Comparison of ENCODE assay signal across 17 mouse cellular contexts in genomic region chr16:55420876-55421568, GRCm38 (mm10).
DNase-seq lines count a peak whose midpoint lies in the region; ATAC-seq and TF ChIP-seq lines count a peak whose summit lies in the region.
"Had no signal": no experiment of that assay in that cellular context is flagged by ENCODE, and none has a peak within 500 bp of the region (broad histone marks: within the 10 kb centered on the region; RNA-seq: fewer than 3 reads in every experiment).

No protein-coding gene starts in this region.

- no peak for ATAC-seq in kidney, embryonic 15.5 days (replicated peaks; ENCODE audit: low FRiP score)
- ATAC-seq in embryonic facial prominence, embryonic 14.5 days (ENCODE audit: low read depth) = no peak

- DNase-seq in kidney, adult 8-10 months = no peak
- peak; percentile 9 for DNase-seq in adipocyte (ENCODE audit: low spot score)
- peak; percentile 23 for DNase-seq in embryonic facial prominence, embryonic 14.5 days (ENCODE audit: low spot score)
- DNase-seq in limb, embryonic 10.5 days (ENCODE audit: low spot score) = no peak
- DNase-seq in layer of hippocampus, adult 2 months (ENCODE audit: low spot score in 2 of 2) = no peak
- no peak for DNase-seq in urinary bladder, postnatal 10 days (ENCODE audit: low spot score)
- no peak for DNase-seq in cerebellum, postnatal 10 days
- DNase-seq: adrenal gland, postnatal 36 days; B cell, adult 2 months; cerebellum, postnatal 14 days; gastrocnemius, postnatal 25 days; kidney, adult 11 months; lung, adult 18-20 months; right cerebral cortex, adult 18-20 months had no signal

- no peak overlapping the region for H3K4me3 ChIP-seq in kidney, embryonic 15.5 days (replicated peaks)
- no peak overlapping the region for H3K4me3 ChIP-seq in embryonic facial prominence, embryonic 14.5 days (ENCODE audit: low read depth, low read length)
- no peak overlapping the region for H3K4me3 ChIP-seq in limb, embryonic 10.5 days
- H3K4me3 ChIP-seq in layer of hippocampus, adult 2 months = no peak overlapping the region
- H3K4me3 ChIP-seq: hindbrain, embryonic 15.5 days; myocyte had no signal

- H3K9me3 ChIP-seq in kidney, embryonic 15.5 days (replicated peaks) = no peaks in the 10 kb centered on the region
- H3K9me3 ChIP-seq in embryonic facial prominence, embryonic 14.5 days (ENCODE audit: control insufficient read depth, low read length) = no peaks in the 10 kb centered on the region
- no peaks in the 10 kb centered on the region for H3K9me3 ChIP-seq in limb, embryonic 10.5 days (replicated peaks)
- H3K9me3 ChIP-seq: hindbrain, embryonic 15.5 days had no signal

- no peak overlapping the region for H3K9ac ChIP-seq in kidney, embryonic 15.5 days
- no peak overlapping the region for H3K9ac ChIP-seq in embryonic facial prominence, embryonic 14.5 days (ENCODE audit: low read depth, low read length)
- H3K9ac ChIP-seq: hindbrain, embryonic 15.5 days had no signal

- H3K36me3 ChIP-seq in kidney, embryonic 15.5 days = no peaks in the 10 kb centered on the region
- no peaks in the 10 kb centered on the region for H3K36me3 ChIP-seq in embryonic facial prominence, embryonic 14.5 days (ENCODE audit: control insufficient read depth, insufficient read depth, low read length)
- no peaks in the 10 kb centered on the region for H3K36me3 ChIP-seq in limb, embryonic 10.5 days
- H3K36me3 ChIP-seq: hindbrain, embryonic 15.5 days had no signal

- no peaks in the 10 kb centered on the region for H3K27me3 ChIP-seq in kidney, embryonic 15.5 days
- H3K27me3 ChIP-seq in embryonic facial prominence, embryonic 14.5 days (replicated peaks; ENCODE audit: control insufficient read depth, insufficient read depth, low read length) = no peaks in the 10 kb centered on the region
- H3K27me3 ChIP-seq in limb, embryonic 10.5 days (ENCODE audit: low read depth, poor library complexity, severe bottlenecking) = no peaks in the 10 kb centered on the region
- H3K27me3 ChIP-seq: hindbrain, embryonic 15.5 days had no signal

- H3K4me2 ChIP-seq in kidney, embryonic 15.5 days = no peak overlapping the region
- H3K4me2 ChIP-seq in embryonic facial prominence, embryonic 14.5 days (ENCODE audit: low read depth, low read length) = no peak overlapping the region
- H3K4me2 ChIP-seq: hindbrain, embryonic 15.5 days had no signal

- no peaks in the 10 kb centered on the region for H3K4me1 ChIP-seq in kidney, embryonic 15.5 days
- H3K4me1 ChIP-seq in embryonic facial prominence, embryonic 14.5 days (ENCODE audit: control insufficient read depth, insufficient read depth, low read length) = no peaks in the 10 kb centered on the region
- peaks cover 24% of the 10 kb centered on the region for H3K4me1 ChIP-seq in limb, embryonic 10.5 days

- 0 out of 2 replicates have a peak overlapping the region, but pooled peaks have one; percentile 18 for H3K27ac ChIP-seq in kidney, embryonic 15.5 days
- H3K27ac ChIP-seq in embryonic facial prominence, embryonic 14.5 days (replicated peaks; ENCODE audit: low read depth, low read length) = no peak overlapping the region
- H3K27ac ChIP-seq in limb, embryonic 10.5 days = peak overlapping the region; percentile 31; the same call in 1 of the 2 replicates
- H3K27ac ChIP-seq in layer of hippocampus, adult 2 months = no peak overlapping the region
- H3K27ac ChIP-seq: hindbrain, embryonic 15.5 days had no signal

- WGBS in kidney, embryonic 15.5 days = 66% methylated on average over 4 of the region's 4 CpGs
- WGBS in embryonic facial prominence, embryonic 14.5 days = 49% methylated on average over 4 of the region's 4 CpGs
- WGBS in limb, embryonic 10.5 days = 64% methylated on average over 4 of the region's 4 CpGs

- TF ChIP-seq CTCF in layer of hippocampus, adult 2 months (conservative IDR thresholded peaks at IDR 0.05) = no peak

Comparison
In these comparisons a context has a peak if more than half of its experiments do, and no peak if none do; other contexts are left out.
1. H3K27ac ChIP-seq: peak in kidney, embryonic 15.5 days (single experiment) and limb, embryonic 10.5 days (single experiment); none in embryonic facial prominence, embryonic 14.5 days (single experiment) and layer of hippocampus, adult 2 months (single experiment).
2. DNase-seq: peak in adipocyte (single experiment) and embryonic facial prominence, embryonic 14.5 days (single experiment); none in kidney, adult 8-10 months (0 of 2), limb, embryonic 10.5 days (single experiment), layer of hippocampus, adult 2 months (0 of 2), urinary bladder, postnatal 10 days (single experiment) and cerebellum, postnatal 10 days (0 of 2).